Mouse (Mus musculus) kidney, adult 8-10 months (tissue): ENCODE data around the gene Paqr5.

Source experiments
- DNase-seq, 2 experiments: peaks; one replicate each; pipeline ENCODE4 v3.0.0; 2022

Paqr5 gene

GRCm38 (mm10) chr9:61952241-61952640 lies 74.4 kb downstream of the Paqr5 start:
- DNase-seq = no peak

GRCm38 (mm10) chr9:61947402-61948346 lies 79.0 kb downstream of the Paqr5 start:
- DNase-seq = peak; percentile 64 to 67

- DNase-seq = peak; percentile 93 to 96
These were observed 79.8 kb downstream of the Paqr5 start, which contains the start of gene Kif23 for GRCm38 (mm10) chr9:61946623-61947401. Gene Kif23 (minus strand): TSS chr9:61946774.

DNA sequence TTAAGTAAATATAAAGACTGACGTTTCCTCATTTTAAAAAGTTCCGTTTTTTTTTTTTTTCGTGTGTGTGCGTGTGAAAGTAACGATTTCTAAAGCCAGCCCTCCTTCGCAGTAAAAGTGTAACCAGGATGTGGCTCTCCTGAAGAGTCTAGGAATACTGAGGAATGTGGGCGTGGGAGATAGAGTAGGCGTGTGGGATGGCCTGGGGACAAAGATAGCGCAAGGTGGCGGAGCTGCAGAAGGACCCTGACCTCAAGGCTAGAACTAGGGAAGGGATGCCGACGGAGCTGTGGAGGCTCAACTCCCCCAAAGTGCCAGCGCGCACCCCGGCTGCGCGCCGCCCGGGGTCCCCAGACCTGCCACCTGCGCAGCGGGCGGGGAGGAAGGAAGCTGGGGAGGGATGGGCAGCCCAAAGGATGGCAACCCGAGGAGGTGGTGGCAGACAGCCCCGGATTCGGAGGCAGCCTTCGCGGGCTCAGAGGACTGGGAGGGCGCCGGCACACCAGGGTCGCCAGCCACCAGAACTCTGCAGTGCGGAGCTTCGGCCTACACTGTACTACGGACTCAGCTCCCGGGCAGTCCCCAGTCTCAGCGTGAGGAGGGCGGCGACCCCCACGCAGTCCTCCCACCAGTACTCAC lies 80.6 kb downstream of the Paqr5 start:
- DNase-seq = no peak

DNA sequence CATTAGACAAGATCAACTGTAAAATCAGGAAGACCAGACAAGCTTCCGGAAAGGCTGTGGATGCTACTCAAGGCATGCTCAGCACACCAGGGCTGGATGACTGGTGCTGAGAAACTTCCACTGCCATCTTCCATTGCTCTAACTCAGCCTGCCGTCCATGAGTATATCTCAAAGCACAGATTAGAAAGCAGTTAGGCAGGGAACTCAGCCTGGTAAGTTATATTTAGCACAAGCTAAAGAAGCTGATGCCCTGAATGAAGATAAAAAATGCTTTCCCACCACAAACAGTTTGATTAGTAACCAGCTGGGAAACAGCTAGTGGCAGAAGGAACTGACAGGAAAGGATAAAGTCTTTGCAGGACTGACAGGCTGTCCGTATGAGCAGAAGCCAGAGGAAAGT lies 85.6 kb downstream of the Paqr5 start:
- no peak for DNase-seq

GRCm38 (mm10) chr9:61933333-61933732 lies 93.3 kb downstream of the Paqr5 start:
- DNase-seq = no peak

- DNase-seq = no peak
These were observed 94.6 kb downstream of the Paqr5 start for GRCm38 (mm10) chr9:61932009-61932408.

DNA sequence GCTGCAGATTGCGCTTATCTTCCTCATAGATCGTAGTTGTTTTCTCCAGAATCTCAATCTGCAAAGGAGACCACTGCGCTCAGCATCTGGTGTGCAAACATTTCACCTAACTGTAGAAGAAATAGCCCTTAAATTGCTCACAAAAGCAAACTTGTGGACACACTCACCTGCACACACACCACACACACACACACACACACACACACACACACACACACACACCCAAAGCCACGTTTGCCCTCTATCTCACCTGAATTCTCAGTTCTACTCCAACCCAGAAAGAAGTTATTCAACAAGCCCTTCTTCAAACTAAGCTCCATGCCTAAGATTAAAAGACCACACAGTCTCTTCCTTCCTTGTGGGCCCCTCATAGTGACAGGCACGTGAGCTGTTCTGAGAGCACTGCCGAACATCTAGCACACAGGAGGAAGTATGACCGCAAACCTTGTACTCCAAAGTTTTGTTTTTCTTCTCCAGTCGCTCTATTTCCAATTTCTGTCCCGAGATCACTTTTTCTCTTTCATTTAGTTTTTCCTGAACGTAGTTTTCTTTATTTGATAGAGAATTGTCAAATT lies 101.5 kb downstream of the Paqr5 start:
- no peak for DNase-seq

DNA sequence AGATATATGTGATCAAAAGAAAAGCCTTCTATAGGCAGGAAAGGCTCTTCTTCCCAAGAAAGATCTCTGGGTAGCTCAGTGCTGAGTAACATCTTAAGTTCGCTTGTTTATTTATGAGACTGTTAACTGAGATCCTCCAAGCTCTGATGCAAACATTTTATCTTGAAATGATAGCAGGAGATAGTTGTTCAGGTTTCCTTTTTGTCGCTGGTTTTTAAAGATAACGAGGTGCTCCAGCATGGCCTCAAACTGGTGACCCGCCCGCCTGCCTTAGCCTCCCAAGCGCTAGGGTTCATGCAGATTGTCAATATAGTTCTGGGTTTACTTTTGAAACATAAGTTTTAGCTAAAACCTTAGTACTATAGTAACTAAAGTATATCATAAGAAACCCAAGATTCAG lies 106.3 kb downstream of the Paqr5 start:
- DNase-seq = no peak

- DNase-seq = no peak
These were observed 107.2 kb downstream of the Paqr5 start for GRCm38 (mm10) chr9:61919464-61919863.

DNA sequence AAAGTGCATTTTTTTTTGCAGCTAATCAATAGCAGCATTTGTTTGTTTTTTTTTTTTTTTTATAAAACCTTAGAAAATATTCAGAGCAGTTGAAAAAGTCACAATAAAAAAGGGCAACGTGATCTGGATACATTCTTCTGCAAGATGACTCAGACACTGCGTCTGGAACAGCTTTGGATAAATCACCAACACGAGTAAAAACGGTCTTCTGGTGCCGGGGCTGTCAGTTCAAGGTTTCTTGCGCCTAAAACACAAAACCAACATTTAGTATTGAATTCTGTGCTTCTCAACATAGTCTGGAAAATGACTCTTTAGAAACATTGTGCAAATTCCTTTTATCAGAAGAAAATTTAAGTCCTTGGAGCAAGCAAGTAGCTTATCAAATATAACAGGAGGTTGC lies 109.2 kb downstream of the Paqr5 start:
- no peak for DNase-seq

DNA sequence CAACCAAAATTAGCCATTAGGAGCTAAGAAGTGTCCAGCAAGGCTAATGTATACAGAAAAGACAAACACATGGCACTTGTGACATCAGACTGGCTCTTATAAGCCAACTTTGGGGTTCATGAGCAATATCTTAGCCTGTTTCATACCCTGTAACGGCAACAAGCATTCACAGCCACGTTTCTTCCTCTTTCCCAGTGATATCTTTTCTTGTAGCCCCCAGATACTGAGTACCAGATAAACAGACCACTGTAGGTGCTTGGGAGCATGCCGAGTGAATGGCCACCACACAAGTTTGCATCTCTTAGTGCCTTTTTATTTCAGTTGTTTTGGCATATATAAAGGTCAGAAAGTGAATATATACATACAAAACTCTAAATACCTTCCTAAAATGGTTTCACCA lies 109.7 kb downstream of the Paqr5 start:
- no peak for DNase-seq

- no peak for DNase-seq
These were observed 111.2 kb downstream of the Paqr5 start for GRCm38 (mm10) chr9:61915393-61916005.

GRCm38 (mm10) chr9:61914917-61915300 lies 111.7 kb downstream of the Paqr5 start:
- no peak for DNase-seq

DNA sequence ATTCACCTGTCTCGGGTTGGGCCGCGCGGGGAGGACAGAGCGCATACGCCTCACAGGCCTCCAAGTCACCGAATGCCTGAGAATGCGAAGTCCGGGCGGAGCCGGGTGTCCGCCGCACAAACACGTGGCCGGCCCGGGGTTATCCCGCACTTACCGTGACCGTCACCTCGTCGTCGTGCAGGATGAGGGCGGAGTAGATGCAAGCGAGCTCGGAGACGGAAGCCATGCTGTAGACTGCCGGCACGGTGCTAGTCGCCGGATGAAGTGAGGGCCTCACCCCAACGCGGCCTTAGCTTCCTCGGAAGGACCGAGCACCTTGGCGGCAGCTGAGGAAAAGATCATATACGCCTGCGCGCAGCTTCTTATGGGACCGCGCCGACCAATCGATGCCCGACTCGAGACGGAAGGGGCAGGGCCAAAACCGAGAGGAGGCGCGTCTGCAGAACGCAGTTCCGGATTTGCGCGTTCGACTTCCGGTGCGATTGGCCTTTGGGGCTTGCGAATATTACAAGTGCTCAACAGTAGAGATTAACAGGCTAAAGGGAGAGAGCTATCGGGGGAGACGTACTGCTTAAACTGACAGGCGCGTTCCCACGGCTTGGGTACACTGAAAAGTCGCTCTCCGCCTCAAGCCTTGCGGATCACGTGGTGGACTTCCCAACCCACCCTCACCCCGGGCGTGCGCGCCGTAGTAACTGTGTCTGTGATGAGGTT lies 112.3 kb downstream of the Paqr5 start, which contains the start of gene Rplp1:
TSS of gene Rplp1 (minus strand) at position 340 of the 714 bp plus-strand sequence.
- DNase-seq = peak; percentile 97

DNA sequence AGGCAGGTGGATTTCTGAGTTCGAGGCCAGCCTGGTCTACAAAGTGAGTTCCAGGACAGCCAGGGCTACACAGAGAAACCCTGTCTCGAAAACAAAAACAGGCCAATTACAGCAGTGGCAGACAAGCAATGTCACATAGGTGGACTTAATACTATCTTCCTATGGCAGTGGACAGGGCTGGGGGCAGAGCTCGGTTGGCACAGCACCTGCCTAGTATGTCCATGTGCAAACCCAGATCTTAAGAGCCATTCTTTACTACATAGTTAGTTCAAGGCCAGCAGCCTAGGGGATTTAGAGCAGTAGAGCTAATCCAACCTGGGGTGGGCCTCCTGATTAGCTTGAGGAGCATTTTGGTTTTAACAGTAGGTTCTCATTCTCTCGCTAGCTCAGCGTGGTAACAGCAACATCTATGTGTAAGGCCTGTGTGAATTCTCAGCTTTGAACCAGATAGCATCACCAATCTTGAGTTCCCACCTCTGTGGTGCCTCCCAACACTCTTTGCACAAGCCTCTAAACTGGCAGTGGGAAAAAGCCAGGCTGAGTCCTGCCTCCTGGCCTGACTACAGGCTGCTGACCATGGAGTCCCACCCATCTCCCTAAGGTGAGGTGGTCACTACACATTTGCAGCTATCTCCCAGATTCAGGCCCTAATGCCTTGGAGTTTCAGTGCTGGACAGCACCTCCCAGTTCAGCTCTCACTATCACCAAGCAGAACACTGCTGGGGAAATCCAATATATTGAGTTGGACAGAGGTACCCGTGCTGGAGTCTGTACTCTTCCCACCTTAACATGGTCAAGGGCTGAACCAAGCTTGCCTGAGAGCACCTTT lies 115.1 kb downstream of the Paqr5 start:
- DNase-seq = no peak

- no peak for DNase-seq
These were observed 116.0 kb downstream of the Paqr5 start for GRCm38 (mm10) chr9:61910526-61911256.

DNA sequence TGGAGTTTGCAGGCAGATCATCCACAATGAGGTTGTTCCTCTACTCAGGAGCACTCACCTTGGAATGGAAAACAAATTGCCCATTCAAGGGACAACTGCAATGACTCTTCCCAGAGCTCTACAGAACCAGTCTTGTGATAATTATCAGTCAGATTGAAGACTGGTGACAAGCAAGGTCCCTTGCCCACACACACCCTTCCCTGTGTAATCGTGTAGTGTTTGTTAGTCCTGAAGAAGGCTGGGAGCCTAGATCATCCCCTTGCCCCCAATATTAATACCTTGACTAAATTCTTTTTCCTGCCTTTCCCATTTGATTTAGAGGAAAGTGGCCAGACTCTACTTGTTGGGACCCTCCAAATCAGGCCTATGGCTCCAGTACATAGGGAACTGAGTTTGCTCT lies 117.0 kb downstream of the Paqr5 start:
- no peak for DNase-seq

DNA sequence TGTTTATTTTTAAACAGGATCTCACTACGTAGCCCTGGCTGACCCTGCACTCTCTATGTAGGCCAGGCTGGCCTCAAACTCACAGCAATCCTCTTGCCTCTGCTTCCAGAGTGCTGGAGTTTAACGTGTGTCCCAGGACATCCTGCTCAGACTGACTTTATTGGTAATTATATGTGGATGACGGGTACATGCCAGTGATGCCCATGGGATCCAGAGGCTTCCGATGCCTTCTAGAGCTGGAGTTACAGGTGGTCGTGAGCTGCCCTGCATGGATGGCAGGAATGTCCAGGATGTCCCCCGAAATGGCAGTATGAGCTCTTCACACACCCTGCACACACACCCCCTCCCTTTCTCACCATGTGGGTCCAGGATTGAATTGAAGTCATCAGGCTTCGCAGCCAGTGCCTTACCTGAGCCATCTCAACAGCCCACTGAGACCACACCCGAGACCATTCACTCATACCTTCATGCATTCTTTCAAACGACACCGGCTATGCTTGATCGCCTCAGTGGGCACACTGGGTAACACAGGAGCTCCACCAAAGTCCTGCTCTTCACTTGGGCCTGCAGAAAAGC lies 117.7 kb downstream of the Paqr5 start:
- DNase-seq = no peak

DNA sequence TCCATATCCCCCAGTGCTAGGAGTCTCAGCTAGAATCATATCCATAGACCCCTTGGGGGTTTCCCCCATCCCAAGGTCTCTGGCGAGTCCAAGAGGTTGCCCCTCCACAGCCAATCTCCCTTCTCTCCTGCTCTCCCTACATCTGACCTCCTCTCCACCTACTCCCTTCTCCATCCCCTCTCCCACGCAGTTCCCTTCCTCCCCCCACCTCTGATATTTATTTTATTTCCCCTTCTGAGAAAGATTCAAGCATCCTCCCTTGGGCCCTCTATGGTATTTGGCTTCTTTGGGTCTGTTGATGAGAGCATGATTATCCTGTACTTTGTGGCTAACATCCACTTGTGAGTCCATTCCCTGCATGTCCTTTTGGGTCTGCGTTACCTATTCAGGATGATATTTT lies 118.3 kb downstream of the Paqr5 start:
- DNase-seq = no peak
